In genomic region chr2:25555479-25555878, GRCm38 (mm10) we compare ENCODE assay signal across 4 mouse cellular contexts. TPM values are rescaled to one million over a fixed set of nuclear protein-coding genes. Genes with fewer than 3 reads are reported as not detected.
"Had no signal": no experiment of that assay in that cellular context is flagged by ENCODE, and none has a peak within 500 bp of the region (broad histone marks: within the 10 kb centered on the region; RNA-seq: fewer than 3 reads in every experiment).

No protein-coding gene starts in this region.

RNA-seq across cellular contexts. Expression of gene Mamdc4, which starts 19.2 kb away (rescaled TPM):
- total RNA-seq: monocyte, adult 5-6 weeks had no signal

RNA-seq across cellular contexts. Expression of gene Ajm1, which starts 26.1 kb away (rescaled TPM):
- total RNA-seq: megakaryocyte, adult 5-6 weeks; monocyte, adult 5-6 weeks; neutrophil, adult 5-6 weeks had no signal
- polyA plus RNA-seq: liver, embryonic 12.5 days had no signal
